Mouse (Mus musculus): ENCODE data around the gene Vapa.
"Not testable (repeated sequence)": the region's sequence is repeated elsewhere in the genome, so short reads cannot be mapped to it uniquely, and the experiment has no call there.

DNA sequence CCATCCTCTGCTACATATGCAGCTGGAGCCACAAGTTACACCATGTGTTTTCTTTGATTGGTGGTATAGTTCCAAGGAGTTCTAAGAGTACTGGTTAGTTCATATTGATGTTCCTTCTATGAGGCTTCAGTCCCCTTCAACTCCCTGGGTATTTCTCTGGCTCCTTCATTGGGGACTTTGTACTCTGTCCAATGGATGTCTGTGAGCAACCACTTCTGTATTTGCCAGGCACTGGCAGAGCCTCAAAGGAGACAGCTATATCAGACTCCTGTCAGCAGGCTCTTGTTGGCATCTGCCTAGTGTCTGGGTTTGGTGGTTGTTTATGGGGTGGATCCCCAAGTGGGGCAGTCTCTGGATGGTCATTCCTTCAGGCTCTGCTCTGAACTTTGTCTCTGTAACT lies 81.0 kb downstream of the Vapa start:
- TF ChIP-seq CTCF, EP300 (IDR thresholded peaks at IDR 0.05): not testable (repeated sequence)
